Mouse (Mus musculus) bone marrow, adult 2 months (tissue): ENCODE results near the gene Bcar3. TPM values are rescaled to one million over a fixed set of nuclear protein-coding genes. Genes with fewer than 3 reads are reported as not detected.

ENCODE experiments used
- H3K27ac ChIP-seq: fragments of 200-500 bp; 2 replicates; pipeline ENCODE4 v1.5.1; 2012; ENCODE audit warnings: low read depth, mild to moderate bottlenecking, control low read depth, inconsistent platforms, low read length; ENCODE audit not compliant: control insufficient read depth, poor library complexity, insufficient read depth
- H3K4me1 ChIP-seq: fragments of 200-500 bp; 2 replicates; pipeline ENCODE4 v1.6.1; 2011; ENCODE audit warnings: low read length; ENCODE audit not compliant: control insufficient read depth, insufficient read depth
- H3K4me3 ChIP-seq: fragments of 200-500 bp; replicated peaks from 2 replicates; pipeline ENCODE3; 2011; ENCODE audit warnings: mild to moderate bottlenecking, low read depth, low read length, control low read depth; ENCODE audit not compliant: control insufficient read depth
- CTCF ChIP-seq: fragments of 200-500 bp; IDR thresholded peaks from 2 replicates; pipeline ENCODE4 v1.5.1; 2011; ENCODE audit warnings: low read length, control low read depth; ENCODE audit not compliant: control insufficient read depth, insufficient read depth
- POLR2A ChIP-seq: fragments of 200-500 bp; IDR thresholded peaks from 2 replicates; pipeline ENCODE4 v1.6.1; 2011; ENCODE audit warnings: low read depth, mild to moderate bottlenecking, control low read depth, low read length, borderline replicate concordance; ENCODE audit not compliant: control insufficient read depth
- WGBS: fragments of 180-500 bp; shearing (Covaris S2); methylation state at CpG from one replicate; pipeline ENCODE4 v1.1.7; 2018; 5-methylcytosine and 5-hydroxymethylcytosine counted together
- polyA plus RNA-seq: library from polyadenylated mRNA; stranded (reverse); fragments of >200 nt; gene quantifications from 2 replicates; pipeline ENCODE4 v1.2.4, GENCODE M21; 2011; ENCODE audit warnings: low replicate concordance; ENCODE audit not compliant: missing spikeins, insufficient read depth, insufficient read length

Gene Bcar3
- polyA plus RNA-seq, 1 experiment = 2.2 TPM

GRCm38 (mm10) chr3:122402143-122402542 is 108.2 kb downstream of the Bcar3 start:
- Histone ChIP-seq H3K4me3 (no peak overlapping the region), H3K4me1 (peaks cover 2% of the 10 kb centered on the region), H3K27ac (no peak overlapping the region)
- TF ChIP-seq POLR2A = no peak
- no peak for TF ChIP-seq CTCF
- 57% methylated on average over 5 of the region's 5 CpGs for WGBS

DNA sequence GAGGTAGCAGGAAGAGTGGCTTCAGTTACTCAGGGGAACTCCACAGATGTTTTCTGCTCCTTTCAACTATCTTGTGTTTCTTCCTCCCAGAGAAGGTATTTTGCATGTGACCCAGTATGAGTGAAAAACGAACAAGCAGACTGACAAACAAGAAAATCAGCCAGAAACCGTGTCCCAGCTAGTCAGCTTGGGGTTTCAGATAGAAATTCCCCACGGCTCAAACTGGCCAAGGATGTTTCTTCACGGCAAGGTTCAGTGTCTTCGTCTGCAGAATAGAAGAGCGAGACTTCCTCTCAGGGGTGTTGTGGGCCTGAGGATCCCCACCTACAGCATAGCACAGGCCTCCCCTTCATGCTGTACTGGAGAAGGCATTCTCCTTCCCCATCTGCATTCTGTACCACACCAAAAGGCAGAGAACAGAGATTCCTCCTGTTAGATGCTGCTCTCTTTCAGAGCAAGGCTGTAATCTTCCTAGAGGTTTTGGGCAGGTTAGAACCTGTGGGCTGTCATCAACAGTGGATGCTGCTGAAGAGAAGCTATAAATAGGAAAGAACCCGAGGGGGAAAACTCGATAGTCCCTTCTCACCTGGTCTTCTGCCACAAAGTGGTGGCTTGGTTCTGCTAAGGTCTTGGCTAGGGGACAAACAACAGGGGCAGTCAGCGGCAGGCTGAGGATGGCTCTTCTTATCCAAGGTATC is 110.1 kb downstream of the Bcar3 start:
- no peak overlapping the region for H3K4me3 ChIP-seq
- WGBS = 53% methylated on average over 9 of the region's 9 CpGs
- H3K4me1 ChIP-seq = peaks cover 4% of the 10 kb centered on the region
- H3K27ac ChIP-seq = peak overlapping the region; percentile 75
- no peak for TF ChIP-seq POLR2A
- no peak for TF ChIP-seq CTCF

GRCm38 (mm10) chr3:122405203-122405956 is 111.4 kb downstream of the Bcar3 start:
- Histone ChIP-seq H3K4me3 (no peak overlapping the region), H3K27ac (peak overlapping the region; percentile 61), H3K4me1 (peaks cover 4% of the 10 kb centered on the region)
- 49% methylated on average over 8 of the region's 8 CpGs for WGBS
- TF ChIP-seq CTCF (no peak), POLR2A (no peak)

DNA sequence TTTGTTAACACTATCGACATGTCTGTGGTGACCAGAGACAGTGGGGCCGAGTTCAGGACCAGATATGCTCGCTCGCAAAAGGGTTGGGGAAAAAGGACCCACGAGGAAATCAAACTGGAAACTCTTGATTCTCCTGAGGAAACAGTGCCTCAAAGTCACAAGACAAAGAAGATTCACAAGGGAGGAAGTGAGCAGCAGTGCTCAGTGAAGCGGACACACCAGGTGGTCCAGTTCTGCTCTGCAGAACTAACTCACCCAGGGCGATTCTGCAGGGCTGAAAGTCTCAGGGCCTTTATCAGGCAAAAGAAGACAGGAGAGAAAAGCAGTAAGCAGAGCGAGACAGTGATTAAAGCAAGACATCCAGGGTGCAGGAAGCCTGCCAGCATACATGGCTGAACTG is 112.5 kb downstream of the Bcar3 start:
- TF ChIP-seq POLR2A = no peak
- TF ChIP-seq CTCF = no peak
- Histone ChIP-seq H3K27ac (peak overlapping the region; percentile 60), H3K4me3 (no peak overlapping the region), H3K4me1 (peaks cover 4% of the 10 kb centered on the region)
- 62% methylated on average over 8 of the region's 8 CpGs for WGBS

DNA sequence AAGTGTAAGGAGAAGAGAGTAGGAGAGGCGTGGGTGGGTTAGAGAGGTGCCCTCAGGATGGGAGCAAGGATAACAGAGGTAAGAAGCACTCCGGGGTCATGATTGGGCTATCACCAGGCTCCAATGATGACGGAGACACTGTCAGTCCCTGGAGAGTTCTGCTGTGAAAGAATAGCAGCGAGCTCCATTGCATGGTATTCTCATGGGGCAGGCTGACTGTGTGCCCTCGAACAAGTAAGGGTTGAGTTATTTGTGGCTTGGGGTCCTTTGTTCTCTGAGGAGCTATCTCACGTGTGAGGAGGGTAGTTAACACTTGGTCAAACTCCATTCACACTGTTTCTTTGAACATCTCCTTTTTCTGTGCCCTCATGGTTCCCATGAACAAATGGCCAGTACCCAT is 113.8 kb downstream of the Bcar3 start:
- Histone ChIP-seq H3K4me3 (no peak overlapping the region), H3K4me1 (peaks cover 4% of the 10 kb centered on the region), H3K27ac (no peak overlapping the region)
- WGBS = 72% methylated on average over 6 of the region's 6 CpGs
- no peak for TF ChIP-seq POLR2A
- TF ChIP-seq CTCF = no peak

DNA sequence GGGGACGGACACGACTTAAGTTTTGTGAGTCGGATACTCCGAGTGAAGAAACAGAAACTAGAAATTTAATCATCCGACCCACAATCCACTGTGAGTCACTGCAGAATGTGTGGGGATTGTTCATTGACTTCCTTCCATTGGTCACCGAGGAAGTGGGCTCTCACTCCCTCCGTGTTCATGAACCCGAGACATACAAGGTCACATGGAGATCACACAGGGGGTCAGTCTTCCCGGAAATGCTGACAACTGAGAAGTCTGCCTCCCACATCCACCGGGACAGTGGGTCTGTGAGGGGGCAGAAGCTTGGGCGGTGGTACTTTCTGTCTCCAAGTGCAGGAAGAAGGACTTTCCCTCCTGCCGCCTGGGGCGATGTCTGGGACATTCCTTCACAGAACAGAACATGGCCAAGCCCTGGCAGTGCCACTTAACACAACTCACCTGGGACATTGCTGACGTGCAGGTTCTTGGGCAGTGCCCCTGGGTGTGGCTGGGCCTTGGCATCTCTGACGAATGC is 114.9 kb downstream of the Bcar3 start:
- Histone ChIP-seq H3K27ac (no peak overlapping the region), H3K4me3 (no peak overlapping the region), H3K4me1 (peaks cover 4% of the 10 kb centered on the region)
- TF ChIP-seq CTCF = no peak
- TF ChIP-seq POLR2A = no peak
- 54% methylated on average over 15 of the region's 15 CpGs for WGBS

GRCm38 (mm10) chr3:122411590-122411989 is 117.7 kb downstream of the Bcar3 start:
- TF ChIP-seq POLR2A = no peak
- no peak for TF ChIP-seq CTCF
- 87% methylated on average over 2 of the region's 2 CpGs for WGBS
- Histone ChIP-seq H3K4me3 (no peak overlapping the region), H3K27ac (no peak overlapping the region), H3K4me1 (peaks cover 2% of the 10 kb centered on the region; the same call in 1 of the 2 replicates)
